Mouse (Mus musculus) lung, adult 2 months (tissue): ENCODE results near the gene Map3k21. TPM values are rescaled to one million over a fixed set of nuclear protein-coding genes. Genes with fewer than 3 reads are reported as not detected.
A peak's percentile ranks its signal among the peaks of the same experiment; 100 is the strongest.

Experiments used
- DNase-seq: peaks from one replicate; pipeline ENCODE4 v3.0.0; 2022
- H3K4me1 ChIP-seq: fragments of 200-500 bp; 2 replicates; pipeline ENCODE4 v1.6.1; 2011; ENCODE audit warnings: low read length; ENCODE audit not compliant: control insufficient read depth, insufficient read depth
- H3K4me3 ChIP-seq: fragments of 200-500 bp; replicated peaks from 2 replicates; pipeline ENCODE3; 2011; ENCODE audit warnings: low read depth, mild to moderate bottlenecking, control low read depth, low read length; ENCODE audit errors: extremely low read depth
- CTCF ChIP-seq: fragments of 200-500 bp; IDR thresholded peaks from 2 replicates; pipeline ENCODE4 v1.5.1; 2011; ENCODE audit warnings: mild to moderate bottlenecking, low read length, control low read depth; ENCODE audit not compliant: insufficient read depth
- POLR2A ChIP-seq: fragments of 200-500 bp; IDR thresholded peaks from 2 replicates; pipeline ENCODE4 v1.6.1; 2011; ENCODE audit warnings: low read depth, mild to moderate bottlenecking, control low read depth, low read length, borderline replicate concordance; ENCODE audit errors: extremely low read depth
- WGBS: fragments of 180-500 bp; shearing (Covaris S2); methylation state at CpG from one replicate; pipeline ENCODE4 v1.1.7; 2018; 5-methylcytosine and 5-hydroxymethylcytosine counted together
- polyA plus RNA-seq: library from polyadenylated mRNA; depleted of rRNA; stranded (reverse); fragments of >200 nt; gene quantifications from 2 replicates; pipeline ENCODE4 v1.2.3, GENCODE M21; 2012

Gene Map3k21
- polyA plus RNA-seq, 1 experiment: 1.3 TPM

DNA sequence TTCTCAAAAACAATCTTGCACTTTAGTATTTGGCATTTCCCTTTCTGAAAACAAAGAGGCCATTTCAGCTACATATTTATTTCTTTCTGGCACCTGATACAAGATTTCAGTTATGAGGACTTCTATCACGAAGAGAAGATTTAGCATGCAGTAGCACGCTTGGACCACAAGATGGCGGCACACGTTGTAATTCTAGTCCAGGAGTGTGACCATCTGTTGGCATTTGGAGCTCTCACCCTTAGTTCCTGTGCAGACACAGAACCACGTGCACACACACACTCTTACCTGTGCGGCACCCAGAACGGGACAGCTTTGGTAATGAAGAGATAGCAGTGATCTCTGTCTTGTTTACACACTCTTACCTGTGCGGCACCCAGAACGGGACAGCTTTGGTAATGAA, 25.4 kb downstream of the Map3k21 start:
- peak; percentile 49 for DNase-seq

DNA sequence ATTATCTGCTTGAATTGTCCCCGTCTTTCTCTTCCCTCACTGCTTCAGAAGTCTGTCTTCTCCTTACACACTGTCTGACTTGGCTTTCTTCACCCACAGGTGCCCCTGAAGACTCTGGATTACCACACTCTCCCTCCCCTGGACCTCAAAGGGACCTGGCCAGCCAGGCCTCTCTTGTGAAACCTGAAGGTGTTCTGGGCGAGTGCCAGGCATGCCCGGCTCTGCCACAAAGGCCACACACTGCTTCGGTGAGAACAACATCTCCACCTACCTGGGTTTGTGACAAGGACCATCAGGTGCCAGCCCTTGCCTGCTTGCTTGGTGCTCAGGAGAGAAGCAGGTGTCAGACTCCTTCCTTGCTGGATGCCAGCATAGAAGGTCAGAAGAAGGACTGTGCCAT, 34.3 kb downstream of the Map3k21 start:
- DNase-seq: peak; percentile 53
- TF ChIP-seq POLR2A (no peak), CTCF (no peak)
- Histone ChIP-seq H3K4me1 (no peaks in the 10 kb centered on the region), H3K4me3 (no peak overlapping the region)
- 47% methylated on average over 4 of the region's 4 CpGs for WGBS

More for the DNA sequence above, 25.4 kb downstream of the Map3k21 start:
- WGBS: 38% methylated on average over 9 of the region's 9 CpGs
- Histone ChIP-seq H3K4me1 (no peaks in the 10 kb centered on the region), H3K4me3 (no peak overlapping the region)
- peak; percentile 75 for TF ChIP-seq CTCF
- TF ChIP-seq POLR2A: no peak

- no peak for DNase-seq
- 67% methylated on average over 9 of the region's 9 CpGs for WGBS
- Histone ChIP-seq H3K4me3 (no peak overlapping the region), H3K4me1 (no peaks in the 10 kb centered on the region)
- TF ChIP-seq CTCF (no peak), POLR2A (no peak)
These were observed 38.6 kb downstream of the Map3k21 start for GRCm38 (mm10) chr8:125948696-125949308.

GRCm38 (mm10) chr8:125950007-125950940, 40.0 kb downstream of the Map3k21 start:
- WGBS: 17% methylated on average over 23 of the region's 23 CpGs
- TF ChIP-seq POLR2A (no peak), CTCF (peak; percentile 49; the same call in 1 of the 2 replicates)
- no peak overlapping the region for H3K4me3 ChIP-seq
- H3K4me1 ChIP-seq: no peaks in the 10 kb centered on the region
- DNase-seq: peak; percentile 66

DNA sequence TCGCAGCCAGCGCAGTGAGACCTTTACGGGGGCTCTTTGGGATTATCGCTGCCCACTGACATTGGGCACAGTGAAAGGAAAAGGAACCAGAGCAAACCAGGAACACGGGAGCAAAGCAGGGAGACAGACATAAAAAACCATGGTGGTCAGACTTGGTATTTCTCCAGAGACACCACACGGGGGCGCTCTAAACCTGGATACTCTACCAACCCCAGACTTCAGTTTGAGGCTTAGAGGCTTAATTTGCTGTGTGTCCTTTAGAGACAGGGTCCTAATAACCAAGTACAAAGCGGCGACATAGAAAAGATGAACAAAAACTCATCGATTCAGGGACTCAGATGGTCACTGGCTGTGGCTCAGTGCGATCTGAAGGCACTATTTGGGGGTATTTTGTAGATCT, 45.4 kb downstream of the Map3k21 start:
- no peak for TF ChIP-seq POLR2A
- TF ChIP-seq CTCF: peak; percentile 19; the same call in 1 of the 2 replicates
- WGBS: 14% methylated on average over 11 of the region's 11 CpGs
- Histone ChIP-seq H3K4me3 (no peak overlapping the region), H3K4me1 (no peaks in the 10 kb centered on the region)
- peak; percentile 29 for DNase-seq

DNA sequence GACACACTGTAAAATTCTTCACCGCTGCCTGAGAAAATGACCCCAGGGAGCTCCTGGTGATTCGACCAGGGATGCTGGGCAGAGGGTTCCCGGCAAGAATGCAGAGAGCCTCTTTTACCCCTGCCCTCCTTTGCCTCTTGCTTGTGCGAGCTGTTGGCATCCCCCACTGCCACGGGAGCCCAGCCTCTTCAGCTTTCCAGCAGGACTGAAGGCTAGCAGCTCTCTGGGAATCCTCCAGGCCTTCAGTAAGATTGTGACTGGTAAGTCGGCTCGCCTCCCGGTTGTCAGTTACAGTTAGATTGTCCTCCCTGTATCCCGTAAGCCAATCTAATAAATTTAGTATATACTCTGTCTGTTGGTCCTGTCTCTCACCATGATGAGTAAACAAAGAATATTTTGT, 46.5 kb downstream of the Map3k21 start:
- Histone ChIP-seq H3K4me3 (no peak overlapping the region), H3K4me1 (no peaks in the 10 kb centered on the region)
- 69% methylated on average over 9 of the region's 9 CpGs for WGBS
- TF ChIP-seq POLR2A: no peak
- DNase-seq: no peak

GRCm38 (mm10) chr8:125957226-125957993, 47.2 kb downstream of the Map3k21 start:
- no peak for TF ChIP-seq CTCF
- TF ChIP-seq POLR2A: no peak
- WGBS: 61% methylated on average over 13 of the region's 13 CpGs

DNA sequence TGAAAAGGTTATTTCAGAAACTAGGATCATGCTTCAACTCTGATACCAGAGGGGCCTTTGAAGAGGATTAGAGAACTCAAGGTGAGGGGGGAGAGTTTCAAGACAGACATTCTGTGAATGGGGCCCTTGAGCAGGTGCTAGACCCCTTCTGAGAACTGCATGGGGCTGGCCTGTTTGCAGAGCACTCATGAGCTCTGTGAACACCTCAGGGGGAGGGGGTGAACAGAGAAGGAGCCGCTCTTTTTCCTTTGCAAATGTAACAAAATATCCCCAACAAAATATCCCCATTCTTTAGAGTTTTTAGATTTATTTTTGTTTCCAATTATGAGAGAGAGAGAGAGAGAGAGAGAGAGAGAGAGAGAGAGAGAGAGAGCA, 47.7 kb downstream of the Map3k21 start:
- H3K4me3 ChIP-seq: no peak overlapping the region
- TF ChIP-seq POLR2A (no peak), CTCF (no peak)
- no peaks in the 10 kb centered on the region for H3K4me1 ChIP-seq
- 67% methylated on average over 1 of the region's 1 CpGs for WGBS
- DNase-seq: no peak

More at GRCm38 (mm10) chr8:125957226-125957993, 47.2 kb downstream of the Map3k21 start:
- DNase-seq: no peak
- Histone ChIP-seq H3K4me3 (no peak overlapping the region), H3K4me1 (no peaks in the 10 kb centered on the region)

DNA sequence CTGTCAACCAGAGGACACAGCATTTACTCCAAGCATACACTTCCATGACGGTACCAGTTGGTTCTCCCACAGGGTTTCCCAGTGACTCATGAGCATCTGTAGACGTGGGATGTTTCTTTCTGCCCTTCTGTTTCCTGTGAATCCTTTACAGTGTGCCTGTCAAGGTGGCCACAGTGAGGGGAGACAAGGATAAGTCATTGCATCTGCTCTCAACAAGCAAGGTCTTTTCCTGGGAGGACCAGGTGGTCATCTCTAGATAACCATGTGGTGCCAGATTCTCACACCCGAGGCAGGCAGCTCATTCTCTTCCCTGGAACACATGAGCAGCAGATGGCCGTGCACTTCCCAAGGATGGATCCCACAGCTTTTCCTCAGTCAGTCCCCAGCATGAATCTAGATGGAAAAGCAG, 49.1 kb downstream of the Map3k21 start:
- no peaks in the 10 kb centered on the region for H3K4me1 ChIP-seq
- WGBS: 43% methylated on average over 4 of the region's 4 CpGs
- DNase-seq: no peak
- TF ChIP-seq POLR2A: no peak
- H3K4me3 ChIP-seq: no peak overlapping the region

DNA sequence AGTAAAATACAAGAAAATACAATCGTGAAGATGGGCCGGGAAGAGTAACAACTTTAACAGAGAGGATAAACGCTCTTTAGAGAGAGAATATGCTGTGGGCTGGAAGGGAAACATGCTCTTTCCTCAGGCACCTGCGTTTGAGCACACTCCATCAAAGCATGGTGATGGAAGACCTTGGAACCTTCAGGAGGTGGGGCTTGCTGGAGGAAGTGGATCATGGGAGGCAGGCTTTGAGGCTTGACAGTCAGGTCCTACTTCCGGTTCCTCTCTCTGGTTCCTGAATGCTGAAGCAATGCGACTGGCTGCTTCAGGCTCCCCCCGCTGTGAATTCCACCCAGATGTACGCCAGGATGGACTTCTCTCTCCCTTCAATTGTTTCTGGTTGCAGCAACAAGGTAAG, 49.8 kb downstream of the Map3k21 start:
- no peaks in the 10 kb centered on the region for H3K4me1 ChIP-seq
- no peak for TF ChIP-seq POLR2A
- no peak overlapping the region for H3K4me3 ChIP-seq
- WGBS: 80% methylated on average over 8 of the region's 8 CpGs
- no peak for DNase-seq
